Mouse (Mus musculus) ES-E14 (cell line): ENCODE results near the gene Dll3. TPM values are rescaled to one million over a fixed set of nuclear protein-coding genes. Genes with fewer than 3 reads are reported as not detected.

Source experiments
- DNase-seq: peaks from one replicate; pipeline ENCODE4 v3.0.0-alpha.2; 2013; ENCODE audit warnings: low read depth, low spot score
- H3K27ac ChIP-seq: 2 replicates; pipeline ENCODE4 v1.5.1; 2012; ENCODE audit warnings: low read depth, mild to moderate bottlenecking, low read length, moderate library complexity, mixed read lengths; ENCODE audit not compliant: poor library complexity, insufficient read depth, severe bottlenecking
- H3K36me3 ChIP-seq: 2 replicates; pipeline ENCODE4 v1.6.1; 2012; ENCODE audit warnings: mild to moderate bottlenecking, low read length, moderate library complexity, mixed read lengths; ENCODE audit not compliant: control insufficient read depth, poor library complexity, insufficient read depth, severe bottlenecking
- H3K4me1 ChIP-seq, 2 experiments: fragments of 150-350 bp in 1 of 2; sonication (generic) in 1 of 2; 2 replicates each; pipeline ENCODE4 v1.6.1; 2012; ENCODE audit warnings: low read length in 2 of 2, mild to moderate bottlenecking in 1 of 2, mixed read lengths in 1 of 2; ENCODE audit not compliant: control insufficient read depth in 2 of 2, insufficient read depth in 2 of 2, poor library complexity in 1 of 2
- H3K4me3 ChIP-seq, 2 experiments: fragments of 150-350 bp in 1 of 2; sonication (generic) in 1 of 2; 2 replicates each; pipeline ENCODE4 v1.5.1; 2012; ENCODE audit warnings: low read length in 2 of 2, low read depth in 1 of 2, mild to moderate bottlenecking in 1 of 2, mixed read lengths in 1 of 2; ENCODE audit not compliant: insufficient read depth in 1 of 2, poor library complexity in 1 of 2, severe bottlenecking in 1 of 2
- H3K9ac ChIP-seq: 2 replicates; pipeline ENCODE4 v1.6.1; 2012; ENCODE audit warnings: low read depth, mild to moderate bottlenecking, low read length, mixed read lengths; ENCODE audit not compliant: poor library complexity, insufficient read depth, severe bottlenecking
- H3K9me3 ChIP-seq: fragments of 150-350 bp; sonication (generic); 2 replicates; pipeline ENCODE4 v1.6.1; 2012; ENCODE audit warnings: low read depth, mild to moderate bottlenecking, low read length; ENCODE audit not compliant: control insufficient read depth, insufficient read depth
- CHD2 ChIP-seq: IDR thresholded peaks from 2 replicates; pipeline ENCODE4 v1.6.1; 2014; ENCODE audit warnings: mild to moderate bottlenecking, low read depth, low read length, inconsistent platforms
- HCFC1 ChIP-seq: IDR thresholded peaks from 2 replicates; pipeline ENCODE4 v1.6.1; 2012; ENCODE audit warnings: low read length, inconsistent platforms, borderline replicate concordance; ENCODE audit not compliant: insufficient read depth
- MAFK ChIP-seq: IDR thresholded peaks from 2 replicates; pipeline ENCODE4 v1.6.1; 2014; ENCODE audit warnings: mild to moderate bottlenecking, low read depth, low read length, inconsistent platforms; ENCODE audit not compliant: insufficient read depth
- ZC3H11A ChIP-seq: IDR thresholded peaks from 2 replicates; pipeline ENCODE4 v1.6.1; 2012; ENCODE audit warnings: low read depth, mild to moderate bottlenecking, inconsistent platforms, low read length, borderline replicate concordance
- ZNF384 ChIP-seq: IDR thresholded peaks from 2 replicates; pipeline ENCODE4 v1.6.1; 2012; ENCODE audit warnings: low read depth, low read length, inconsistent platforms
- in situ Hi-C, 2 experiments: fragments of 600-800 bp; cut with MboI; formaldehyde crosslinking; loops; one replicate each; pipeline ENCODE4 v1.15.1; 2025; ENCODE audit warnings: low sequenced_read_pairs in 2 of 2, inconsistent platforms in 1 of 2; ENCODE audit not compliant: unreplicated experiment in 2 of 2
- total RNA-seq: library from RNA; depleted of rRNA; stranded (reverse); fragments of 300-350 nt; gene quantifications from 2 replicates; pipeline ENCODE4 v1.2.3, GENCODE M21; 2012

Gene Dll3
- total RNA-seq, 1 experiment: 4.1 TPM

- DNase-seq: no peak
- in situ Hi-C loops: loop anchor here in 1 of 2 experiments (10.0 kb wide), 1 partner anchor 65 kb away; no protein-coding TSS in a partner anchor
Measured at GRCm38 (mm10) chr7:28269355-28269754, 32.7 kb downstream of the Dll3 start.

GRCm38 (mm10) chr7:28268576-28268975 is 33.5 kb downstream of the Dll3 start:
- in situ Hi-C loops: loop anchor here in 1 of 2 experiments (10.0 kb wide), 1 partner anchor 64 kb away; no protein-coding TSS in a partner anchor
- DNase-seq: no peak
- peaks cover 0 to 7% of the 10 kb centered on the region in 2 experiments; a peak in 2 of 4 replicates for H3K4me1 ChIP-seq
- TF ChIP-seq MAFK (no peak), ZC3H11A (no peak), CHD2 (no peak), ZNF384 (no peak)
- H3K4me3 ChIP-seq: peak overlapping the region; percentile 80 to 96
- H3K9ac ChIP-seq: peak overlapping the region; percentile 99
- no peaks in the 10 kb centered on the region for H3K9me3 ChIP-seq
- peaks cover 2% of the 10 kb centered on the region; the same call in 1 of the 2 replicates for H3K36me3 ChIP-seq
- H3K27ac ChIP-seq: peak overlapping the region; percentile 61

More at GRCm38 (mm10) chr7:28269355-28269754, 32.7 kb downstream of the Dll3 start:
- no peaks in the 10 kb centered on the region for H3K9me3 ChIP-seq
- no peak for TF ChIP-seq CHD2
- no peak for TF ChIP-seq MAFK
- no peak overlapping the region for H3K9ac ChIP-seq
- H3K27ac ChIP-seq: no peak overlapping the region
- peaks cover 0 to 7% of the 10 kb centered on the region in 2 experiments; a peak in 2 of 4 replicates for H3K4me1 ChIP-seq
- H3K4me3 ChIP-seq: peak overlapping the region; percentile 80 to 96; a peak in 3 of 4 replicates
- peaks cover 2% of the 10 kb centered on the region; the same call in 1 of the 2 replicates for H3K36me3 ChIP-seq

- in situ Hi-C loops: loop anchor here in 1 of 2 experiments (10.0 kb wide), 1 partner anchor 63 kb away; no protein-coding TSS in a partner anchor
Measured at GRCm38 (mm10) chr7:28268042-28268531, 34.0 kb downstream of the Dll3 start.

GRCm38 (mm10) chr7:28267129-28268041 is 34.7 kb downstream of the Dll3 start, which contains the start of gene Eid2:
Gene Eid2 (plus strand): TSS chr7:28267881.
- Histone ChIP-seq H3K27ac (peak within 1 kb of the TSS; percentile 61), H3K9me3 (no peaks in the 10 kb centered on the region), H3K36me3 (peaks cover 2% of the 10 kb centered on the region; the same call in 1 of the 2 replicates), H3K4me3 (peak within 1 kb of the TSS; percentile 80 to 96), H3K4me1 (peaks cover 4 to 7% of the 10 kb centered on the region in 2 experiments; a peak in 3 of 4 replicates), H3K9ac (peak within 1 kb of the TSS; percentile 99)
- TF ChIP-seq ZC3H11A (no peak; the same call in 1 of the 2 replicates), MAFK (no peak), HCFC1 (peak; percentile 67; the same call in 1 of the 2 replicates), CHD2 (no peak), ZNF384 (peak; percentile 82)
- in situ Hi-C loops: loop anchor here in 1 of 2 experiments (10.0 kb wide), 1 partner anchor 63 kb away; no protein-coding TSS in a partner anchor
- no peak for DNase-seq

More at GRCm38 (mm10) chr7:28268042-28268531, 34.0 kb downstream of the Dll3 start:
- Histone ChIP-seq H3K36me3 (peaks cover 2% of the 10 kb centered on the region; the same call in 1 of the 2 replicates), H3K4me1 (peaks cover 4 to 7% of the 10 kb centered on the region in 2 experiments; a peak in 3 of 4 replicates), H3K27ac (peak overlapping the region; percentile 61), H3K4me3 (peak overlapping the region; percentile 80 to 96), H3K9me3 (no peaks in the 10 kb centered on the region), H3K9ac (peak overlapping the region; percentile 99)
- TF ChIP-seq ZNF384 (no peak), MAFK (no peak), HCFC1 (no peak)
- DNase-seq: no peak
